Comparison of ENCODE assay signal across 21 mouse cellular contexts in genomic region chr13:72303126-72303760, GRCm38 (mm10).
DNase-seq lines count a peak whose midpoint lies in the region; ATAC-seq lines count a peak whose summit lies in the region.
"Had no signal": no experiment of that assay in that cellular context is flagged by ENCODE, and none has a peak within 500 bp of the region (broad histone marks: within the 10 kb centered on the region; RNA-seq: fewer than 3 reads in every experiment).

No protein-coding gene starts in this region.

- H3K36me3 ChIP-seq in forebrain, embryonic 14.5 days (ENCODE audit: control insufficient read depth, insufficient read depth, low read length), result no peaks in the 10 kb centered on the region
- no peaks in the 10 kb centered on the region for H3K36me3 ChIP-seq in hindbrain, embryonic 10.5 days
- H3K36me3 ChIP-seq in midbrain, embryonic 10.5 days, result no peaks in the 10 kb centered on the region
- no peaks in the 10 kb centered on the region for H3K36me3 ChIP-seq in neural tube, embryonic 13.5 days
- H3K36me3 ChIP-seq: embryonic facial prominence, embryonic 10.5 days; heart, embryonic 13.5 days; limb, embryonic 12.5 days had no signal

- WGBS in forebrain, embryonic 14.5 days, result 29% methylated on average over 15 of the region's 15 CpGs
- 42% methylated on average over 15 of the region's 15 CpGs for WGBS in hindbrain, embryonic 10.5 days
- 50% methylated on average over 15 of the region's 15 CpGs for WGBS in midbrain, embryonic 10.5 days
- 39% methylated on average over 15 of the region's 15 CpGs for whole genome bisulfite sequencing in neural tube, embryonic 13.5 days

- H3K9ac ChIP-seq in forebrain, embryonic 14.5 days (ENCODE audit: low read length), result no peak overlapping the region
- no peak overlapping the region for H3K9ac ChIP-seq in neural tube, embryonic 13.5 days
- H3K9ac ChIP-seq: heart, embryonic 13.5 days; limb, embryonic 12.5 days; liver, embryonic 14.5 days had no signal

- peak; percentile 50 for DNase-seq in forebrain, embryonic 14.5 days (ENCODE audit: low spot score)
- no peak for DNase-seq in hindbrain, embryonic 10.5 days (ENCODE audit: low spot score)
- no peak for DNase-seq in midbrain, embryonic 10.5 days (ENCODE audit: low spot score)
- DNase-seq in adrenal gland, postnatal 36 days, result no peak
- no peak for DNase-seq in ovary, postnatal 14 days (ENCODE audit: low spot score)
- no peak for DNase-seq in adipocyte (ENCODE audit: low spot score)
- DNase-seq: adrenal gland, postnatal 25 days; cerebellum, postnatal 25 days; heart, postnatal 4 days; right cerebral cortex, postnatal 14 days; thymus, postnatal 36 days had no signal

- no peak overlapping the region for H3K4me3 ChIP-seq in forebrain, embryonic 14.5 days (ENCODE audit: low read depth, low read length)
- no peak overlapping the region for H3K4me3 ChIP-seq in hindbrain, embryonic 10.5 days
- H3K4me3 ChIP-seq in midbrain, embryonic 10.5 days, result no peak overlapping the region
- H3K4me3 ChIP-seq in neural tube, embryonic 13.5 days, result no peak overlapping the region
- H3K4me3 ChIP-seq: embryonic facial prominence, embryonic 10.5 days; heart, embryonic 13.5 days; left cerebral cortex, adult 2 months; limb, embryonic 12.5 days had no signal

- H3K4me2 ChIP-seq in forebrain, embryonic 14.5 days (ENCODE audit: low read length), result 0 out of 2 replicates have a peak overlapping the region, but pooled peaks have one; percentile 3
- 0 out of 2 replicates have a peak overlapping the region, but pooled peaks have one; percentile 7 for H3K4me2 ChIP-seq in neural tube, embryonic 13.5 days
- H3K4me2 ChIP-seq: heart, embryonic 13.5 days; limb, embryonic 12.5 days had no signal

- H3K27ac ChIP-seq in forebrain, embryonic 14.5 days (ENCODE audit: low read depth, low read length), result no peak overlapping the region
- peak overlapping the region; percentile 41; the same call in 1 of the 2 replicates for H3K27ac ChIP-seq in hindbrain, embryonic 10.5 days
- peak overlapping the region; percentile 33; the same call in 1 of the 2 replicates for H3K27ac ChIP-seq in midbrain, embryonic 10.5 days (replicated peaks)
- H3K27ac ChIP-seq in neural tube, embryonic 13.5 days (replicated peaks), result no peak overlapping the region
- H3K27ac ChIP-seq: embryonic facial prominence, embryonic 10.5 days; heart, embryonic 13.5 days; kidney, postnatal 0 days; left cerebral cortex, adult 2 months; limb, embryonic 12.5 days; liver, embryonic 14.5 days had no signal

- no peaks in the 10 kb centered on the region for H3K9me3 ChIP-seq in forebrain, embryonic 14.5 days (replicated peaks; ENCODE audit: control insufficient read depth, low read length)
- H3K9me3 ChIP-seq in hindbrain, embryonic 10.5 days, result no peaks in the 10 kb centered on the region
- H3K9me3 ChIP-seq in midbrain, embryonic 10.5 days (replicated peaks), result no peaks in the 10 kb centered on the region
- H3K9me3 ChIP-seq in neural tube, embryonic 13.5 days, result no peaks in the 10 kb centered on the region
- H3K9me3 ChIP-seq: embryonic facial prominence, embryonic 10.5 days; heart, embryonic 13.5 days; limb, embryonic 12.5 days had no signal

- H3K4me1 ChIP-seq in forebrain, embryonic 14.5 days (ENCODE audit: control insufficient read depth, insufficient read depth, low read length), result peaks cover 18% of the 10 kb centered on the region
- H3K4me1 ChIP-seq in hindbrain, embryonic 10.5 days (replicated peaks), result peaks cover 70% of the 10 kb centered on the region
- H3K4me1 ChIP-seq in midbrain, embryonic 10.5 days, result peaks cover 66% of the 10 kb centered on the region
- peaks cover 39% of the 10 kb centered on the region for H3K4me1 ChIP-seq in neural tube, embryonic 13.5 days (replicated peaks)
- H3K4me1 ChIP-seq: limb, embryonic 12.5 days had no signal

- H3K27me3 ChIP-seq in forebrain, embryonic 14.5 days (replicated peaks; ENCODE audit: control insufficient read depth, insufficient read depth, low read length), result peaks cover 59% of the 10 kb centered on the region
- peaks cover 43% of the 10 kb centered on the region for H3K27me3 ChIP-seq in hindbrain, embryonic 10.5 days (ENCODE audit: insufficient read depth, poor library complexity, severe bottlenecking)
- peaks cover 78% of the 10 kb centered on the region for H3K27me3 ChIP-seq in midbrain, embryonic 10.5 days (ENCODE audit: low read depth, poor library complexity, severe bottlenecking)
- peaks cover 50% of the 10 kb centered on the region for H3K27me3 ChIP-seq in neural tube, embryonic 13.5 days
- H3K27me3 ChIP-seq: Patski had no signal

- peak; percentile 28; the same call in 1 of the 2 replicates for ATAC-seq in forebrain, embryonic 14.5 days
- ATAC-seq in neural tube, embryonic 13.5 days (ENCODE audit: low read depth), result no peak
- ATAC-seq: activated CD4-positive, CD25-positive, alpha-beta regulatory T cell, adult 4 months; intestine, postnatal 0 days; Patski had no signal

Comparison
In these comparisons a context has a peak if more than half of its experiments do, and no peak if none do; other contexts are left out.
1. H3K27ac ChIP-seq: peak in hindbrain, embryonic 10.5 days (single experiment) and midbrain, embryonic 10.5 days (single experiment); none in forebrain, embryonic 14.5 days (single experiment) and neural tube, embryonic 13.5 days (single experiment).